Mouse (Mus musculus) ES-Bruce4 (cell line): ENCODE results near the gene Zmynd10. TPM values are rescaled to one million over a fixed set of nuclear protein-coding genes. Genes with fewer than 3 reads are reported as not detected.

Experiments used
- H3K27ac ChIP-seq: 2 replicates; pipeline ENCODE4 v1.5.1; 2012; ENCODE audit warnings: low read length, inconsistent platforms; ENCODE audit not compliant: insufficient read depth
- H3K27me3 ChIP-seq: 2 replicates; pipeline ENCODE4 v1.6.1; 2012; ENCODE audit warnings: mild to moderate bottlenecking, low read length, inconsistent platforms; ENCODE audit not compliant: control insufficient read depth, poor library complexity, insufficient read depth, severe bottlenecking
- H3K36me3 ChIP-seq: 2 replicates; pipeline ENCODE4 v1.6.1; 2012; ENCODE audit warnings: inconsistent platforms, mild to moderate bottlenecking, low read length, moderate library complexity; ENCODE audit not compliant: control insufficient read depth, poor library complexity, insufficient read depth, severe bottlenecking
- H3K4me1 ChIP-seq: one replicate; pipeline ENCODE4 v1.8.1; 2011; ENCODE audit warnings: low read length; ENCODE audit not compliant: control insufficient read depth, insufficient read depth
- H3K4me3 ChIP-seq: 2 replicates; pipeline ENCODE4 v1.5.1; 2011; ENCODE audit warnings: low read depth, mild to moderate bottlenecking, low read length
- H3K9ac ChIP-seq: 2 replicates; pipeline ENCODE4 v1.6.1; 2012; ENCODE audit warnings: low read depth, mild to moderate bottlenecking, inconsistent platforms; ENCODE audit not compliant: poor library complexity, severe bottlenecking
- H3K9me3 ChIP-seq: replicated peaks from 2 replicates; pipeline ENCODE4 v1.6.1; 2012; ENCODE audit warnings: mild to moderate bottlenecking, low read length, inconsistent platforms; ENCODE audit not compliant: control insufficient read depth, poor library complexity, insufficient read depth, severe bottlenecking
- CTCF ChIP-seq: IDR thresholded peaks from one replicate; pipeline ENCODE4 v1.8.1; 2011; ENCODE audit warnings: low read depth, low read length
- EP300 ChIP-seq: IDR thresholded peaks from 2 replicates; pipeline ENCODE4 v1.6.1; 2011; ENCODE audit warnings: low read depth, low read length; ENCODE audit not compliant: insufficient read depth
- POLR2A ChIP-seq: IDR thresholded peaks from one replicate; pipeline ENCODE4 v1.8.1; 2011; ENCODE audit warnings: low read length; ENCODE audit not compliant: insufficient read depth
- polyA plus RNA-seq: library from polyadenylated mRNA; stranded (reverse); fragments of >200 nt; gene quantifications from 2 replicates; pipeline ENCODE4 v1.2.4, GENCODE M21; 2011; ENCODE audit warnings: low read depth; ENCODE audit not compliant: missing spikeins, insufficient read depth, insufficient read length

Gene Zmynd10
- polyA plus RNA-seq, 1 experiment: not detected

DNA sequence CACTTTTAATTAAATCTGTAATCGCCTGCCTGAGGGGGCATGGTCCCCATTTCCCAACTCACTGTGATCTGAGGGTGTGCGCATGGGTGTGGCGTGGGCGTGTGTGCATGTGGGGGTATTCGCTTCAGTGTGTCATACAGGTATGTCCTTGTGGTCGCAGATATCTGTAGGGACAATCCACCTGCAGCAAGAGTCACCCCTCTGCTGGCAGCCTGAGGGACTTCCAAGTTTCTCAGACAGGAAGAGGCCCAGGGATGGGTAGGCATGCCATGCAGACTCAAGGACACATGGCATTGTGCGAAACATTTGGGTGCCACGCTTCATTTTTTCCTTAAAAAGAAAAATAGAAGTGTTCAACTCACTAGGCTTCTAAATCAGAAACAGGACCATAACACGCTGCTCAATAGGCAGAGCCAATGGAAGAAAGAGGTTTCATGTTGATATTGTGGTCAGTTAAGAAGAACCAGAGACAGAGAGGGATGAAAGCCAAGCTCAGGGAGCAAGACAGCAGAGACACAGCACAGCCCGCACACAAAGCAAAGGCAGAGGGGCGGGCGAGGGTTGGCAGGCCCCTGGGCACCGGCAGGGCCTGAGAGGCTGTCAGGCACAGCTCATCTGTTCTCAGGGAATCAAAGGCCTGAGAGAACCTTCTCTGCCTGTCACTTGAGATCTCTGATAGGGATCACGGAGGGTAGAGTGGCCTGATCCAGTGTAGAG is 36.6 kb upstream of the Zmynd10 start:
- no peak overlapping the region for H3K9ac ChIP-seq
- H3K27me3 ChIP-seq: no peaks in the 10 kb centered on the region
- H3K4me3 ChIP-seq: no peak overlapping the region
- H3K36me3 ChIP-seq: no peaks in the 10 kb centered on the region
- H3K27ac ChIP-seq: no peak overlapping the region
- H3K9me3 ChIP-seq: no peaks in the 10 kb centered on the region
- TF ChIP-seq CTCF: no peak
- TF ChIP-seq EP300: no peak
- TF ChIP-seq POLR2A: no peak
- no peaks in the 10 kb centered on the region for H3K4me1 ChIP-seq

DNA sequence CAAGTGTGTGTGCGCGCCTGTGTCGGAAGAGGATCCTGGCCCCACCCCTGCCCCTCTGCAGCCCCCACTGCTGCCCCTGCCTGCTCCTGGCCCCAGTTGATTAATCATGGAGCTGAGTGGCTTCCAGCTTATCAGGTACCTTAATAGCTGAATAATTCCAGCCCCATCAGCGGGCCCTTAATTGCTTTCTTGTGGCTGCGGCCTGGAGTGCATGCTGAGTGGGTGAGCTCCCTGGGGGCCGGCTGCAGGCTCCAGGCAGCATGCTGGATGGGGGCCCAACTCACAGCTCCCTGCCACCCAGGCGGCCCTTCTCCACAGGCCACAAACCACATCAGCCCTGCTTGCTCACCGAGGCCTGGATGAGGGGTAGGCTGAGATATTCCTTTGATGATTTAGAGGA is 35.7 kb upstream of the Zmynd10 start:
- H3K9me3 ChIP-seq: no peaks in the 10 kb centered on the region
- no peaks in the 10 kb centered on the region for H3K4me1 ChIP-seq
- H3K27ac ChIP-seq: no peak overlapping the region
- no peak overlapping the region for H3K9ac ChIP-seq
- H3K27me3 ChIP-seq: no peaks in the 10 kb centered on the region
- TF ChIP-seq CTCF: no peak
- no peak for TF ChIP-seq EP300
- no peak for TF ChIP-seq POLR2A
- H3K4me3 ChIP-seq: no peak overlapping the region
- no peaks in the 10 kb centered on the region for H3K36me3 ChIP-seq

DNA sequence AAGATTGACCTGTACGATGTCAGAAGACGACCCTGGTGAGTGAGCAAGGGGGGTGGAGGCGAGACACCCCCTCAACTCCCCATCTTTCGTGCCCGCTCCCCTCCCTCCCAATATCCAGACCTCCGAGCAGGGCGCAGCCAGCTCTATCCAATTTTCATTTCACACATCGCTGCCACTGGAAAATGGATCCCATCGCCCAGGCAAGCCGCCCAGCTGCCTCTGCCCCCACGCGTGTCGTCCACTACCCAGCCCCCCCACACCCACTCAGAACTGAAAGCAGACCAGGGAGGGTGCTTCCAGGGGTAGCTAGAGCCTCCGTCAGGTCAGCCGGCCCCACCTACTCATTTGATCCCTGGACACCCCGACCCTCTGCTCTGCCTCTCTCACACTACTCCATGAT is 34.8 kb upstream of the Zmynd10 start:
- Histone ChIP-seq H3K4me1 (no peaks in the 10 kb centered on the region), H3K9me3 (no peaks in the 10 kb centered on the region), H3K27me3 (no peaks in the 10 kb centered on the region), H3K4me3 (no peak overlapping the region), H3K27ac (no peak overlapping the region), H3K9ac (no peak overlapping the region), H3K36me3 (no peaks in the 10 kb centered on the region)
- TF ChIP-seq CTCF: no peak
- TF ChIP-seq POLR2A: no peak
- no peak for TF ChIP-seq EP300

DNA sequence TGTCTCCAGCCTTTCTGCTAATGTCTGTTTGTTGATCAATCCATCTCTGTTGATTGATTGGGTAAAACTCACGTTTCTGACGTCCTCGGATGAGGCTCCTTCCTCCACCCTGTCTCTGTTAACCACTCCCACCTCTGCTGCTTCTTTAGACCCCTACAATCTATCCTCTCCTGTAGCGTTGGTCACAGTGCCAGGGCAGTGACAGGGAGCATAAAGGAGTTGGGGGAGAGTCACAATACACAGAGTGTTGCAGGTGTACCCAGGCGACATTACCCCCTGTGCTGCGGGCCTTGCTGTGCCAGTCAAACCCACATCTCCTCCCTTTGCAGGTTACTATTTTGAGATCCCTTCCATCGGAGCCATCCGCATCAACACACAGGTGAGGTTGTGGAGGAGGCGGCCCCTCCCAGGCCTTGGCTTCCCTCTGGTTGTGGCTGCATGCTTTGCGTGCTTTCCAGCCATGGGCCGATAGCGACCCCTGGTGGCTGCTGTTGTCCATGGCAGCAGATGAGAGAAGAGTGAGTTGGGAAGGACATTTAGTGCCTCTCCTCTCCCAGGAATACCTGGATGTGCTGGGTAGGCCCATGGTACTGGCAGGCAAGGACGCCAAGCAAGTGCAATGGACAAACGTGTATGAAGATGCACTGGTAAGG is 32.7 kb upstream of the Zmynd10 start:
- Histone ChIP-seq H3K36me3 (no peaks in the 10 kb centered on the region), H3K27ac (no peak overlapping the region), H3K9ac (no peak overlapping the region), H3K27me3 (no peaks in the 10 kb centered on the region), H3K9me3 (no peaks in the 10 kb centered on the region), H3K4me1 (no peaks in the 10 kb centered on the region), H3K4me3 (no peak overlapping the region)
- TF ChIP-seq EP300 (0 out of 2 replicates have a peak, but pooled peaks have one; percentile 52), CTCF (peak; percentile 100), POLR2A (no peak)

DNA sequence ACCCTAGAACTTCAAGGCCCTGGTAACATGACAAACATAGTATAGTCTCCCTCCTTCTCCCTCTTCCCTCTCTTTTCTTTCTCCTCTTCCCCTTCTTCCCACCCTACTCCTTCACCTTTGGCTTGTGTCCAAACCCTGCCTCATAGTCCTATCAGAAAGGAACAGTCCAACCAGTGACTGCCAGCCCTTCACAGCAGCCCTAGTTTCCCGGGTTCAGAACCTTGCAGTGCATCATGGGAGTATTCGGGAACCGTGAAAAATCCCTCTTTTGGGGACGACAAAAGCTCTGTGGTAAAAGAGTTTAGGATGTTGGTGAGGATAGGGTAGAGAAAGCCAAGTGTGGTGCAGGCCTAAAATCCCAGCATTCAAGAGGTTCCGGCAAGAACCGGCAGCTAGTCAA is 26.8 kb upstream of the Zmynd10 start:
- Histone ChIP-seq H3K4me3 (no peak overlapping the region), H3K9me3 (no peaks in the 10 kb centered on the region), H3K27ac (no peak overlapping the region), H3K27me3 (no peaks in the 10 kb centered on the region), H3K36me3 (no peaks in the 10 kb centered on the region), H3K9ac (no peak overlapping the region), H3K4me1 (peaks cover 8% of the 10 kb centered on the region)
- no peak for TF ChIP-seq EP300
- TF ChIP-seq POLR2A: no peak
- no peak for TF ChIP-seq CTCF

DNA sequence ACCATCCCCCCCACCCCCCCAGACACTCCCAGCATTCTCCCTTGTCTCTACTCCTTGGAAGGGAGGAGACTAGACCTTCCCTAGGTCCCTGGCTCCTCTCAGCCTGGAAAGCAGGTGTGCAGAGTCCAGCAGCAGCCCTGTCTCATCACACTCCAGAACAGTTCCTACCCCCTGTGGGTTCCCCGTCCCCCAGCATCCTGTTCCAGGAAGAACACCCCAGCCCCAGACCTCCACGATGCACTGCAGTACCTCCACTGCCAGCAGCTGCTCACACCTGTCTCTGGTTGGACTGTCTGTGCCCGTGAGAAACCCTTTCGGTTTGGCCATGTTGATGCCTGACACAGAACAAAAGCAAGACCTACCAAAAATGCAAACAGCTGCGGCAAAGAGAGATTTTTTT is 25.9 kb upstream of the Zmynd10 start:
- Histone ChIP-seq H3K4me3 (no peak overlapping the region), H3K4me1 (peaks cover 8% of the 10 kb centered on the region), H3K9me3 (no peaks in the 10 kb centered on the region), H3K9ac (peak overlapping the region; percentile 49; the same call in 1 of the 2 replicates), H3K36me3 (no peaks in the 10 kb centered on the region), H3K27me3 (no peaks in the 10 kb centered on the region), H3K27ac (no peak overlapping the region)
- TF ChIP-seq CTCF (no peak), POLR2A (no peak), EP300 (no peak)
